ENCODE assay signal across 12 mouse cellular contexts in genomic region chr9:58668171-58668570, GRCm38 (mm10).
"Had no signal": no experiment of that assay in that cellular context is flagged by ENCODE, and none has a peak within 500 bp of the region (broad histone marks: within the 10 kb centered on the region; RNA-seq: fewer than 3 reads in every experiment).

No protein-coding gene starts in this region.

- DNase-seq: kidney, postnatal 10 days; kidney, postnatal 4 days; lung, adult 18-20 months; right cerebral cortex, postnatal 14 days; thymus, adult 2 months; thymus, postnatal 25 days had no signal

- H3K9me3 ChIP-seq: limb, embryonic 13.5 days; midbrain, embryonic 12.5 days; stomach, embryonic 15.5 days had no signal

- H3K4me3 ChIP-seq: layer of hippocampus, adult 2 months; limb, embryonic 13.5 days; midbrain, embryonic 12.5 days; stomach, embryonic 15.5 days had no signal

- H3K4me2 ChIP-seq: limb, embryonic 13.5 days; liver, embryonic 11.5 days; midbrain, embryonic 12.5 days; stomach, embryonic 15.5 days had no signal

- H3K27me3 ChIP-seq: limb, embryonic 13.5 days; midbrain, embryonic 12.5 days; stomach, embryonic 15.5 days had no signal

- H3K4me1 ChIP-seq: midbrain, embryonic 12.5 days; stomach, embryonic 15.5 days had no signal

- H3K36me3 ChIP-seq: midbrain, embryonic 12.5 days; stomach, embryonic 15.5 days had no signal

- ATAC-seq: midbrain, embryonic 16.5 days had no signal

- H3K27ac ChIP-seq: layer of hippocampus, adult 2 months; limb, embryonic 13.5 days; midbrain, embryonic 12.5 days; stomach, embryonic 15.5 days had no signal

- H3K9ac ChIP-seq: limb, embryonic 13.5 days; midbrain, embryonic 12.5 days; stomach, embryonic 15.5 days had no signal
